Mouse (Mus musculus): Measurements from ENCODE around the gene Stambp. TPM values are rescaled to one million over a fixed set of nuclear protein-coding genes. Genes with fewer than 3 reads are reported as not detected.

Gene Stambp
- polyA plus RNA-seq, 1 experiment, result 28.8 TPM

DNA sequence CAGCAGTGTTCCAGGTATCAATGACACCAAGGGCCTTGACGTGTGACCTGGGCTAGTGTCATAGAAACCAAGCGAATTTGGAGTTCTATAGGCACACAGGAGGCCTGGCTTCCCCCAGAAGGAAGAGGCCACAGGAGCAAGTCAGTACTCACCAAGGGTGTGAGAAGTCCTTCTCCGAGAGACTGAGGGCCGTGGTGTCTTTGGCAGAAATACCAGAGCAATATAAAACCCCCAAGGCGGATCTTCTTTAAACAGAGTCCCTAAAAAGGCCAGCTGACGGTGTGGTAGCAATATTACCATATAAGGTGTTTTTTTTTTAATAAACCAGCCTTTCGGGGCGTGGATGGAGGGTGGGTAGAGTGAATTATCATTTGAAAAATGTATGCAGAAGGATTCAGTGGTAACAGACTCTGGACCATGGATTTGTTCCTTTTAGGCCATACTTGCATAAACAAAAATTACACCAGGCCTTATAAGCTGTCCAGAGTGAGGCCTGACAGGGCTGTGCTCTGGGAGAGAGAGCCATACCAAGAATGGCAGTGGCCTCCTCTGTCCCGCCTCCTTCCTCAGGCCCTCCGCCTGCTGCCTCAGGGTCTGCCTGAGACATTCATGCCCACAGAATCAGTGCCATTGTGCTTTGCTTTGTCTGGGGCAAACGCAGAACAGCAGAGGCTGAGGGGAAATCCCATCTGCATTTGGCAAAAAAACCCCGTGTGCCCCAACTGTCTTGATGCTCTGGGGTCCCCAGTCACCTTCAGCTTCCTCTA, 36.3 kb downstream of the Stambp start, which contains the start of gene Actg2:
TSS of gene Actg2 (minus strand) at position 238 of the 767 bp plus-strand sequence.
- Histone ChIP-seq H3K4me1 (ENCODE audit: control insufficient read depth, insufficient read depth, low read length) (peaks cover 12% of the 10 kb centered on the region), H3K27ac (ENCODE audit: insufficient read depth, low read depth, low read length) (no peak within 1 kb of the TSS), H3K4me3 (ENCODE audit: insufficient read depth, low read length) (no peak within 1 kb of the TSS)
- TF ChIP-seq POLR2A (IDR thresholded peaks at IDR 0.05; ENCODE audit: borderline replicate concordance, low read depth, low read length) (no peak), CTCF (IDR thresholded peaks at IDR 0.05; ENCODE audit: low read depth, low read length) (no peak)

- no peak overlapping the region for H3K4me3 ChIP-seq (ENCODE audit: insufficient read depth, low read length)
- peaks cover 10% of the 10 kb centered on the region for H3K4me1 ChIP-seq (ENCODE audit: control insufficient read depth, insufficient read depth, low read length)
- TF ChIP-seq POLR2A (IDR thresholded peaks at IDR 0.05; ENCODE audit: borderline replicate concordance, low read depth, low read length) (no peak), CTCF (IDR thresholded peaks at IDR 0.05; ENCODE audit: low read depth, low read length) (no peak)
- no peak overlapping the region for H3K27ac ChIP-seq (ENCODE audit: insufficient read depth, low read depth, low read length)
Observed at GRCm38 (mm10) chr6:83532608-83533007, 39.9 kb downstream of the Stambp start.

DNA sequence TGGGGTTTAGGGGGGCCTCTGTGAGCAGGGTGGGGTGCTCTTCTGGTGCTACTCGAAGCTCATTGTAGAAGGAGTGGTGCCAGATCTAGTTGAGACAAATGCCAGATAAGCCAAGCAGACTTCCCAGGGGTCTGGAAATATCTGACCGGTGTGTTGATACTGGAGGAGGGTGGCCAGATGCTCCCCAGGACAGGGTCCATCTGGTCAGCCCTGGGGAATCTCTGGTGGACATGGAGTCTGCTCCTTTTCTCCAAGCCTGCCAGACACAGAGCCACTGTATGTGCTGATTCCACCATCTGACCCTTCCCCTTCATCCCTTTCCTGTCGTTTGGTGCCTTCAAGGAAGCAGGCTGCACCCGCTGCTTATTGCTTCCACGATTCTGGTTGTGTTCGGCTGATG, 49.3 kb downstream of the Stambp start:
- no peak for TF ChIP-seq POLR2A (IDR thresholded peaks at IDR 0.05; ENCODE audit: borderline replicate concordance, low read depth, low read length)
- TF ChIP-seq CTCF (IDR thresholded peaks at IDR 0.05; ENCODE audit: low read depth, low read length), result no peak
- peaks cover 4% of the 10 kb centered on the region; the same call in 1 of the 2 replicates for H3K4me1 ChIP-seq (ENCODE audit: control insufficient read depth, insufficient read depth, low read length)
- H3K4me3 ChIP-seq (ENCODE audit: insufficient read depth, low read length), result no peak overlapping the region
- H3K27ac ChIP-seq (ENCODE audit: insufficient read depth, low read depth, low read length), result no peak overlapping the region

GRCm38 (mm10) chr6:83521784-83522183, 50.7 kb downstream of the Stambp start:
- H3K4me3 ChIP-seq (ENCODE audit: insufficient read depth, low read length), result no peak overlapping the region
- H3K27ac ChIP-seq (ENCODE audit: insufficient read depth, low read depth, low read length), result no peak overlapping the region
- peaks cover 2% of the 10 kb centered on the region; the same call in 1 of the 2 replicates for H3K4me1 ChIP-seq (ENCODE audit: control insufficient read depth, insufficient read depth, low read length)
- TF ChIP-seq POLR2A (IDR thresholded peaks at IDR 0.05; ENCODE audit: borderline replicate concordance, low read depth, low read length) (no peak), CTCF (IDR thresholded peaks at IDR 0.05; ENCODE audit: low read depth, low read length) (no peak)

DNA sequence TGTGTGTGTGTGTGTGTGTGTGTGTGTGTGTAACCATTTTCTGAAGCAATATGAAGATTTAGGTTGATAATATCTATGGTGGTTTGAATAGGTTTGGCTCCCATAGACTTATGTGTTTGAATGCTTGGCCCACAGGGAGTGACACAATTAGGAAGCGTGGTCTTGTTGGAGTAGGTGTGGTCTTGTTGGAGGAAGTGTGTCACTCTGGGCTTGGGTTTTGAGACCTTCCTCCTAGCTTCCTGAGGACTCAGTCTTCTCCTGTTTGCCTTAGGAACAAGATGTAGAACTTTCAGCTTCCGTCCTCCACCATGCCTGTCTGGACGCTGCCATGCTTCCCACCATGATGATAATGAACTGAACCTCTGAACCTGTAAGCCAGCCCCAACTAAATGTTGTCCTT, 53.9 kb downstream of the Stambp start:
- Histone ChIP-seq H3K4me1 (ENCODE audit: control insufficient read depth, insufficient read depth, low read length) (peaks cover 2% of the 10 kb centered on the region; the same call in 1 of the 2 replicates), H3K27ac (ENCODE audit: insufficient read depth, low read depth, low read length) (no peak overlapping the region), H3K4me3 (ENCODE audit: insufficient read depth, low read length) (no peak overlapping the region)
- TF ChIP-seq POLR2A (IDR thresholded peaks at IDR 0.05; ENCODE audit: borderline replicate concordance, low read depth, low read length) (no peak), CTCF (IDR thresholded peaks at IDR 0.05; ENCODE audit: low read depth, low read length) (no peak)

- H3K4me3 ChIP-seq (ENCODE audit: insufficient read depth, low read length), result no peak overlapping the region
- TF ChIP-seq POLR2A (IDR thresholded peaks at IDR 0.05; ENCODE audit: borderline replicate concordance, low read depth, low read length) (no peak), CTCF (IDR thresholded peaks at IDR 0.05; ENCODE audit: low read depth, low read length) (no peak)
- H3K4me1 ChIP-seq (ENCODE audit: control insufficient read depth, insufficient read depth, low read length), result peaks cover 2% of the 10 kb centered on the region; the same call in 1 of the 2 replicates
- no peak overlapping the region for H3K27ac ChIP-seq (ENCODE audit: insufficient read depth, low read depth, low read length)
Observed at GRCm38 (mm10) chr6:83515172-83515571, 57.4 kb downstream of the Stambp start.

DNA sequence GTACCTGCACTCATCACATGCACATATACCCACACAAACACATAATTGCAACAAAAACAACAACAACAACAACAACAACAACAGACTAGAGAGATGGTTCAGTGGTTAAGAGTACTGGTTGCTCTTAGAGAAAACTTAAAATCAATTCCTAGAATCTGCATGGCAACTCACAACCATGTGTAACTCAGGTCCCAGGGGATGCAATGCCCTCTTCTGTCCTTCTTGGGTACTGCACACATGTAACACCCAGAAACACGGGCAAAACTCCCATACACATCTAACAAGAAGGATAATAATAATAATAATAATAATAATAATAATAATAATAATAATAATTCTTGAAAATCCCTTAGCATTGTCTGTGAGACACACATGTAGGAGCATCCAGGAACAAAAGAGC, 60.0 kb downstream of the Stambp start:
- TF ChIP-seq POLR2A (IDR thresholded peaks at IDR 0.05; ENCODE audit: borderline replicate concordance, low read depth, low read length) (no peak), CTCF (IDR thresholded peaks at IDR 0.05; ENCODE audit: low read depth, low read length) (no peak)
- H3K4me3 ChIP-seq (ENCODE audit: insufficient read depth, low read length), result no peak overlapping the region
- H3K4me1 ChIP-seq (ENCODE audit: control insufficient read depth, insufficient read depth, low read length), result no peaks in the 10 kb centered on the region
- no peak overlapping the region for H3K27ac ChIP-seq (ENCODE audit: insufficient read depth, low read depth, low read length)

- no peak overlapping the region for H3K27ac ChIP-seq (ENCODE audit: insufficient read depth, low read depth, low read length)
- TF ChIP-seq CTCF (IDR thresholded peaks at IDR 0.05; ENCODE audit: low read depth, low read length) (no peak), POLR2A (IDR thresholded peaks at IDR 0.05; ENCODE audit: borderline replicate concordance, low read depth, low read length) (no peak)
- no peak overlapping the region for H3K4me3 ChIP-seq (ENCODE audit: insufficient read depth, low read length)
Observed at GRCm38 (mm10) chr6:83510210-83510609, 62.3 kb downstream of the Stambp start.

DNA sequence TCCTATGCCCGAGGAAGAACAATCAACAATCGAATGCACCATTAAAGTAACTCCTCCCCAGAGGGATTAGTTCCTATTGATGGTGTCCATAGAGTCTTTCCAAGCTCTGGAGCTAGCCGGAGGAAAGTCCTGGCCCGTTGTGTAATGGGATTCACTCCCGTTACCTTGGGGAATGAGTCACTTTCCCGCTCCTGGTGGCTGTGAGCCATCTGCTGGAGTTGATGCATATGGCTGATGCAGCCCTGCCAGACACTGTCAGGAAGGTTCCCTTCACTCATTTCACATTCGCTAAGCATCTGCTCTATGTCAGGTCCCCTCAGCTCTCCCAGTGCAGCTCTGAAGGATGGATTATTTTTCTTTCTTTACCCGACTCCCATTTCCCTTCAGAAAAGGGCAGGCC, 63.1 kb downstream of the Stambp start:
- Histone ChIP-seq H3K27ac (ENCODE audit: insufficient read depth, low read depth, low read length) (no peak overlapping the region), H3K4me3 (ENCODE audit: insufficient read depth, low read length) (no peak overlapping the region), H3K4me1 (ENCODE audit: control insufficient read depth, insufficient read depth, low read length) (peaks cover 14% of the 10 kb centered on the region)
- TF ChIP-seq CTCF (IDR thresholded peaks at IDR 0.05; ENCODE audit: low read depth, low read length) (no peak), POLR2A (IDR thresholded peaks at IDR 0.05; ENCODE audit: borderline replicate concordance, low read depth, low read length) (no peak)

More at GRCm38 (mm10) chr6:83510210-83510609, 62.3 kb downstream of the Stambp start:
- peaks cover 7% of the 10 kb centered on the region for H3K4me1 ChIP-seq (ENCODE audit: control insufficient read depth, insufficient read depth, low read length)

DNA sequence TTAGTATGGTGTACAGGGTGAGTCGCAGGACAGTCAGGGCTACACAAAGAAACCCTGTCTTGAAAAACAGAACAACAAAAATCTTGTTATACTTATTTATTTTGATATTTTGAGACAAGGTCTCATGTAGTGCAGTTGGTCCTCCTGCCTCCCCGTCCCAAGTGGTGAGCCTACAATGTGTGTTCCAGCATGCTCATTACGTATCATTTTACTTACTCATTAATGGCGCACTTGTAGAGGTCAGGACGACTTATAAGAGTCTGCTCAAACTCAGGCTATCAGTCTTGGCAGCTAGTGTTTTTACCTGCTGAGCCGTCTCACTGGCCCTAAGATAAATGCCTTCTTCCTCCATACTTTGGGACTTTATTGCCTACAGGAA, 65.4 kb downstream of the Stambp start:
- Histone ChIP-seq H3K4me3 (ENCODE audit: insufficient read depth, low read length) (peak overlapping the region; percentile 43), H3K4me1 (ENCODE audit: control insufficient read depth, insufficient read depth, low read length) (peaks cover 30% of the 10 kb centered on the region)
- no peak for TF ChIP-seq CTCF (IDR thresholded peaks at IDR 0.05; ENCODE audit: low read depth, low read length)
- TF ChIP-seq POLR2A (IDR thresholded peaks at IDR 0.05; ENCODE audit: borderline replicate concordance, low read depth, low read length), result no peak

More for the DNA sequence above, 65.4 kb downstream of the Stambp start:
- H3K27ac ChIP-seq (ENCODE audit: insufficient read depth, low read depth, low read length), result peak overlapping the region; percentile 42
